Mouse (Mus musculus): ENCODE data around the gene Reln. TPM values are rescaled to one million over a fixed set of nuclear protein-coding genes. Genes with fewer than 3 reads are reported as not detected.

The Reln gene
- polyA plus RNA-seq, 1 experiment: 0.61 TPM

DNA sequence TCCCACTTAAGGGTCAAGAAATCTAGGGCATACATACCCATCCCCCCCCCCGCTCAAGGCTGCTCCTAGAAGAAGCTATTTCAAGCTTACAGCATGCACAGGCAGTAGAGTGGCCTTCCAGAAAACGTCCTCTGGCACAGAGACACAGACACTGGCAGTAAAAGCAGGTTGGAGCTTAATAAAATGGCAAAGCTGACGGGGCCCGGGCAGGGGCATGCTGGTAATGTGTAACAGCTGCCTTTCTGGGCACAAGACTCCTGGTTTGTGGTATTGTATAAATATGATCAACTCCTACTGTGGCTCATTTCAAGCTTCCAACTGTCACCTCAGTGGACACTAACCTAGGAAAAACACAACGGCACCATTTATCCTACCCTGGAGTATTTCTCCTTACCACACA, 42.2 kb downstream of the Reln start:
- Histone ChIP-seq H3K4me1 (replicated peaks; ENCODE audit: control insufficient read depth, insufficient read depth, low read length) (no peaks in the 10 kb centered on the region), H3K4me3 (ENCODE audit: control insufficient read depth, insufficient read depth, low read length) (no peak overlapping the region), H3K27me3 (ENCODE audit: control insufficient read depth, insufficient read depth, low read length) (no peaks in the 10 kb centered on the region), H3K27ac (ENCODE audit: control insufficient read depth, insufficient read depth, low read length) (no peak overlapping the region), H3K36me3 (ENCODE audit: control insufficient read depth, insufficient read depth, low read length) (no peaks in the 10 kb centered on the region)
- WGBS: 84% methylated on average over 5 of the region's 5 CpGs
- no peak for DNase-seq
- no peak for TF ChIP-seq CTCF (IDR thresholded peaks at IDR 0.05; ENCODE audit: borderline replicate concordance, control insufficient read depth, extremely low read depth, insufficient read depth, low read length, poor library complexity)
- TF ChIP-seq POLR2A (IDR thresholded peaks at IDR 0.05; ENCODE audit: control insufficient read depth, extremely low read depth, insufficient read depth, low read length, poor library complexity): no peak

DNA sequence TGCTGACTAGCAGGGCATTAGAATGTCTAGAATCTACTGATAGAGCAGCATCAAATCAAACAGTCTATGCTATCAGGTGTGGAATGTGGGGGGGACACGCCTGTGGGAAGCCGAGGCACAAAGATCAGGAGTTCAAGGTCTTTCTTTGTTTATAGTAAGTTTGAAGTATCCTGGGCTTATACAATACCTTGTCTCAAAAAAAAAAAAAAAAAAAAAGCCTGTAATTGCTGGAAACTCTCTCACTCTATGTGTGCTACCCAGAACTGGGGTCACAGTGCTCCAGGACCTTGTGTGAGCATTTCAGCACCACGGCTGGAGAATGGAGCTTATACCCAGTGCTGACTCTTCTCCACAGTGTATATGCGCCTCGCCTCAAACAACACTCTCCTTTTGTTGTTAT, 43.7 kb downstream of the Reln start:
- no peaks in the 10 kb centered on the region for H3K36me3 ChIP-seq (ENCODE audit: control insufficient read depth, insufficient read depth, low read length)
- no peak overlapping the region for H3K27ac ChIP-seq (ENCODE audit: control insufficient read depth, insufficient read depth, low read length)
- H3K4me3 ChIP-seq (ENCODE audit: control insufficient read depth, insufficient read depth, low read length): no peak overlapping the region
- no peaks in the 10 kb centered on the region for H3K27me3 ChIP-seq (ENCODE audit: control insufficient read depth, insufficient read depth, low read length)
- no peak for TF ChIP-seq POLR2A (IDR thresholded peaks at IDR 0.05; ENCODE audit: control insufficient read depth, extremely low read depth, insufficient read depth, low read length, poor library complexity)
- no peak for TF ChIP-seq CTCF (IDR thresholded peaks at IDR 0.05; ENCODE audit: borderline replicate concordance, control insufficient read depth, extremely low read depth, insufficient read depth, low read length, poor library complexity)
- DNase-seq: no peak
- no peaks in the 10 kb centered on the region for H3K4me1 ChIP-seq (replicated peaks; ENCODE audit: control insufficient read depth, insufficient read depth, low read length)
- WGBS: 89% methylated on average over 5 of the region's 5 CpGs

DNA sequence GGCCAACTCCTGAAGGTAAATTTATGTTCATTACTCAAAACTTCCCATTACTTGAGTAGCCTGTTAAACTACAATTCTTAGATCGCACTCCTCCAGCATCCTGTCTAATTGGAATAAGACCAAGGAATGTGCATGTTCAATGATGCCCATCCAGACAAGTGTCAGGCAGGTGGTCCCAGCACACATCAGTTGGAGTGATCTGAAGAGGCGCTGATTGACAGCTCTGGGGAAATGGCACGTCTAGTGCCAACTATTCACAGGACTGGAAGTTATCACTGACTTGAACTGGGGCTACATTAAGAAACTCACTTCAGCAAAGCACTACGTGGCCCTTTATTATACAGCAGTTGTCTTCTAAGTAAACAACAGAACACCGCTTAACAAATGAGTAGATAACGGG, 44.5 kb downstream of the Reln start:
- 88% methylated on average over 6 of the region's 6 CpGs for WGBS
- H3K27ac ChIP-seq (ENCODE audit: control insufficient read depth, insufficient read depth, low read length): no peak overlapping the region

DNA sequence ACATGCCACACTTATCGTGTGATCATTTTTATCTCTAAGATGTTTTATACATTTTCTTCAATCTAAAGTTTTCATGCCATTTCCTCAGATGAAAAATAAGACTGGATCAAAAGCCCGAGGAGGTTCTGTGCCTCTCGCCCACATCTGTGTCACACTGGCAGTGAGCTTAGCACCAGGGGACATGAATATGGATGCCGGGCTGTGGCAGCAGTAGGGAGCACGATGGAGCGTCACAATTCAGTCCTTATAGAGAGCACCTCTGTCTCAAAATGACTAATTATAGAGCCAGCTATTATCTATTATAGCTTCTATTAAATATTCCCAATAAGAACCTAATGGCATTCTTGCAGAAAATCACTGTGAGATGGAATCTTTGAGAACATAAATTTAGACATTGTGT, 49.3 kb downstream of the Reln start:
- no peak for DNase-seq
- H3K4me1 ChIP-seq (replicated peaks; ENCODE audit: control insufficient read depth, insufficient read depth, low read length): no peaks in the 10 kb centered on the region
- no peaks in the 10 kb centered on the region for H3K27me3 ChIP-seq (ENCODE audit: control insufficient read depth, insufficient read depth, low read length)
- no peaks in the 10 kb centered on the region for H3K36me3 ChIP-seq (ENCODE audit: control insufficient read depth, insufficient read depth, low read length)
- 93% methylated on average over 6 of the region's 6 CpGs for WGBS
- H3K27ac ChIP-seq (ENCODE audit: control insufficient read depth, insufficient read depth, low read length): no peak overlapping the region
- no peak overlapping the region for H3K4me3 ChIP-seq (ENCODE audit: control insufficient read depth, insufficient read depth, low read length)
- TF ChIP-seq POLR2A (IDR thresholded peaks at IDR 0.05; ENCODE audit: control insufficient read depth, extremely low read depth, insufficient read depth, low read length, poor library complexity): no peak
- no peak for TF ChIP-seq CTCF (IDR thresholded peaks at IDR 0.05; ENCODE audit: borderline replicate concordance, control insufficient read depth, extremely low read depth, insufficient read depth, low read length, poor library complexity)

More for the DNA sequence above, 44.5 kb downstream of the Reln start:
- TF ChIP-seq CTCF (IDR thresholded peaks at IDR 0.05; ENCODE audit: borderline replicate concordance, control insufficient read depth, extremely low read depth, insufficient read depth, low read length, poor library complexity): no peak
- TF ChIP-seq POLR2A (IDR thresholded peaks at IDR 0.05; ENCODE audit: control insufficient read depth, extremely low read depth, insufficient read depth, low read length, poor library complexity): no peak
- H3K27me3 ChIP-seq (ENCODE audit: control insufficient read depth, insufficient read depth, low read length): no peaks in the 10 kb centered on the region
- H3K4me3 ChIP-seq (ENCODE audit: control insufficient read depth, insufficient read depth, low read length): no peak overlapping the region
- H3K4me1 ChIP-seq (replicated peaks; ENCODE audit: control insufficient read depth, insufficient read depth, low read length): no peaks in the 10 kb centered on the region
- no peaks in the 10 kb centered on the region for H3K36me3 ChIP-seq (ENCODE audit: control insufficient read depth, insufficient read depth, low read length)
- no peak for DNase-seq

DNA sequence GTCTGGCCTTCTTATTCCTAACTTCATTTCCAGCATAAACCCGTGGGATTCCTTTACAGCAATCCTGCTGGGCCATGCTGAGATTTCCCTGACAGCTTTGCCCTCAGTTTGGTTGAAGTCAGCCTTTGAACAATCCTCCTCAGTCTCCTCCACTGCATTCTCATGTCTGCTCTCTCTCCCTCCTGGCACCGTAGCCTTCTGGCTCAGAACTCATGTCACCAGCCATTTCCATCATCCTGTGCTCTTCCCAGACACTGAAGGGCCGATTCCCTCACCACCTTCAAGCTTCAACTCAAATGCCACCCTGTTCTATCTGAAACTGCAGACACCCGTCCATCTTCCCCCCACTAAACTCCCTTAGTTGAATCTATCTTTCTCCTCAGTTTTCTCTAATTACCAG, 53.1 kb downstream of the Reln start:
- Histone ChIP-seq H3K27ac (ENCODE audit: control insufficient read depth, insufficient read depth, low read length) (no peak overlapping the region), H3K36me3 (ENCODE audit: control insufficient read depth, insufficient read depth, low read length) (no peaks in the 10 kb centered on the region), H3K27me3 (ENCODE audit: control insufficient read depth, insufficient read depth, low read length) (no peaks in the 10 kb centered on the region), H3K4me3 (ENCODE audit: control insufficient read depth, insufficient read depth, low read length) (no peak overlapping the region), H3K4me1 (replicated peaks; ENCODE audit: control insufficient read depth, insufficient read depth, low read length) (no peaks in the 10 kb centered on the region)
- DNase-seq: no peak
- WGBS: 77% methylated on average over 4 of the region's 4 CpGs
- TF ChIP-seq POLR2A (IDR thresholded peaks at IDR 0.05; ENCODE audit: control insufficient read depth, extremely low read depth, insufficient read depth, low read length, poor library complexity): no peak
- no peak for TF ChIP-seq CTCF (IDR thresholded peaks at IDR 0.05; ENCODE audit: borderline replicate concordance, control insufficient read depth, extremely low read depth, insufficient read depth, low read length, poor library complexity)

DNA sequence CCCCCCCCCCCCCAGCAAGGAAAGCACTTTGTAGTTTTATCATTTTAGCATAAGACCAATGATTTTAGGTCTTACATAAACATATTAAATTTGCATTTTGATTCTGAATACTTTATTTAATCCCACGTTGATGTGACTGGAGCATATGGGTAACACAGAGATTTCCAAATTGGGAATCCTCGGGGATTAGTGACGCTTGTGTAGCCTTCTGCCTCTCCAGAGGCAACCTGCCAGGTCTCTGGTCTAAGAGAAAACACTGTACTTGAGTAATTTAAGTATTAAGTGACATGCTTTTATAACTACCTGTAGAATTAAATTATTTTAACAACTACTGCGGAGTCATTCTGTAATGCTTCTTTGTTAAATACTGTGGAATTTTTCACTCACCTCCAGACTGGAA, 59.1 kb downstream of the Reln start:
- no peaks in the 10 kb centered on the region for H3K27me3 ChIP-seq (ENCODE audit: control insufficient read depth, insufficient read depth, low read length)
- 88% methylated on average over 4 of the region's 4 CpGs for WGBS

DNA sequence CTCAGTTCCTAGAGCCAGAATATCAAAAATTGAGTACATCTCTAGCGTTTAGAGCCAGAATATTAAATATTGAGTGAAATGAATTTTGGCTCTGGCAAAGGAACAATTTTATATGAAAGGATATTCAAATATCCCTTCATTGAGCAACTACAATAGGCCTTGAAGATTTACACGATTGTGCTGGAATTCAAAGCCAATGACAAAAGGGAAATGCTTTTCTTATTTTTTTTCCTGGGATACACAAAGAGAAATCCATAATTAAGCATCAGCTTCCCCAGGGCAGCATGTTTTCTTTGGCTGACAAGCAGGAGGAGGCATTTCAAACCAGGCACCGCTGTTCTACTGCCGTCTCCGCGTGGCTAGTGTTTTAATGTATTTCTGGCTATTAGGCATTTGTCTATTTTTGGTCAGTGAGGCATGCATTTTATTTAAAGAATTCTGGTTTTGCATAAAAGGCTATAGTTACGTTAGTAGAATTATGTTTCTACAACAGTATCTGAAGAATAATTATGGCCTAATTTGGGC, 62.3 kb downstream of the Reln start:
- DNase-seq: no peak
- 89% methylated on average over 7 of the region's 7 CpGs for WGBS
- Histone ChIP-seq H3K36me3 (ENCODE audit: control insufficient read depth, insufficient read depth, low read length) (no peaks in the 10 kb centered on the region), H3K4me3 (ENCODE audit: control insufficient read depth, insufficient read depth, low read length) (no peak overlapping the region), H3K27ac (ENCODE audit: control insufficient read depth, insufficient read depth, low read length) (no peak overlapping the region), H3K27me3 (ENCODE audit: control insufficient read depth, insufficient read depth, low read length) (no peaks in the 10 kb centered on the region), H3K4me1 (replicated peaks; ENCODE audit: control insufficient read depth, insufficient read depth, low read length) (no peaks in the 10 kb centered on the region)
- TF ChIP-seq CTCF (IDR thresholded peaks at IDR 0.05; ENCODE audit: borderline replicate concordance, control insufficient read depth, extremely low read depth, insufficient read depth, low read length, poor library complexity): no peak
- no peak for TF ChIP-seq POLR2A (IDR thresholded peaks at IDR 0.05; ENCODE audit: control insufficient read depth, extremely low read depth, insufficient read depth, low read length, poor library complexity)

More for the DNA sequence above, 59.1 kb downstream of the Reln start:
- Histone ChIP-seq H3K4me3 (ENCODE audit: control insufficient read depth, insufficient read depth, low read length) (no peak overlapping the region), H3K27ac (ENCODE audit: control insufficient read depth, insufficient read depth, low read length) (no peak overlapping the region), H3K4me1 (replicated peaks; ENCODE audit: control insufficient read depth, insufficient read depth, low read length) (no peaks in the 10 kb centered on the region), H3K36me3 (ENCODE audit: control insufficient read depth, insufficient read depth, low read length) (no peaks in the 10 kb centered on the region)
- DNase-seq: no peak
- TF ChIP-seq CTCF (IDR thresholded peaks at IDR 0.05; ENCODE audit: borderline replicate concordance, control insufficient read depth, extremely low read depth, insufficient read depth, low read length, poor library complexity) (no peak), POLR2A (IDR thresholded peaks at IDR 0.05; ENCODE audit: control insufficient read depth, extremely low read depth, insufficient read depth, low read length, poor library complexity) (no peak)

Data from thymus, adult 2 months (tissue).